ENCODE assay signal across 10 mouse cellular contexts in the genomic region with DNA sequence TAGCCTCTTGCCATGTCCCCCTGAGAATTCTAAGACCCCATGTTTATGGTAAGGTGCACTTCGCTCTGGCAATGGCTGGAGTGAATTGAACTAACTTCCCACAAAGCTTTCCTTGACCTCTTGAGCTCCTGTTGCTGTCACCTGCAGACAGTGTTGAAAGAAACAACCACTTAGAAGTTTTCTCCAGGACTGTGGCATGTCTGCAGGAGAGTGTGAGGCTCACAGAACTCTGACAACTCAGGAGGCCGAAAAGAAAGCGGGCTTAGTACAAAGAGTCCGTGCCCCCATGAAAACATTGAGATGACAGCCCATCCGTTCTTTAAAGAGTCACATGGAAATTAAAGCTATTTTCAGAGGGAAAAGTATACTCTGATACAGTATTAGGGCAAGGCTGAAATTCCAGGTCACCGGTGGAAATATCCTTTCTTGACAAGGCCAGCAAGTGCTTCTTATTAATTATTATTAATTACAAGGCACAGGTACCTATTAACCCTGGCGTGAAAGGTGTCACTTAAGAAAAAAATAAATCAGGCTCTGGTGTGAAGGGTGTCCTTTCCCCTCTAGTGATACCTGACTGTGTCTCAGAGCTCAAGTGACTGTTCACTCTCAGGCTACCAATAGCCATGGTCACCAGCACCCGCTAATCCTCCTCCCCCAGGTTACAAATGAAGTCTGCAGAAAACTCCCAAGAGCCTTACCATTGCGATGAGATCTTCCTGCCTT.
DNase-seq lines count a peak whose midpoint lies in the region; ATAC-seq and TF ChIP-seq lines count a peak whose summit lies in the region.
"Had no signal": no experiment of that assay in that cellular context is flagged by ENCODE, and none has a peak within 500 bp of the region (broad histone marks: within the 10 kb centered on the region; RNA-seq: fewer than 3 reads in every experiment).

No protein-coding gene starts in this region.

- TF ChIP-seq POLR2A in lung, adult 2 months (IDR thresholded peaks at IDR 0.05; ENCODE audit: borderline replicate concordance, extremely low read depth, low read depth, low read length) = no peak

- intact Hi-C loops in heart, postnatal 10 days (cut with DNase I) = no loop called here

- H3K4me3 ChIP-seq in heart, embryonic 10.5 days = peak overlapping the region; percentile 22; the same call in 1 of the 2 replicates
- H3K4me3 ChIP-seq in lung, embryonic 15.5 days = peak overlapping the region; percentile 13; the same call in 1 of the 2 replicates
- no peak overlapping the region for H3K4me3 ChIP-seq in lung, adult 2 months (replicated peaks; ENCODE audit: extremely low read depth, low read depth, low read length)
- no peak overlapping the region for H3K4me3 ChIP-seq in intestine, embryonic 15.5 days (replicated peaks)
- H3K4me3 ChIP-seq in stomach, embryonic 14.5 days (ENCODE audit: low read depth, low read length) = no peak overlapping the region

- H3K9me3 ChIP-seq in heart, embryonic 10.5 days = no peaks in the 10 kb centered on the region
- H3K9me3 ChIP-seq in lung, embryonic 15.5 days = no peaks in the 10 kb centered on the region
- no peaks in the 10 kb centered on the region for H3K9me3 ChIP-seq in intestine, embryonic 15.5 days
- H3K9me3 ChIP-seq in stomach, embryonic 14.5 days (ENCODE audit: control insufficient read depth, low read depth, low read length) = no peaks in the 10 kb centered on the region

- no peak for TF ChIP-seq CTCF in lung, adult 2 months (IDR thresholded peaks at IDR 0.05; ENCODE audit: insufficient read depth, low read length)

- WGBS in heart, embryonic 10.5 days = 60% methylated on average over 9 of the region's 9 CpGs
- WGBS in lung, embryonic 15.5 days = 47% methylated on average over 9 of the region's 9 CpGs
- WGBS in lung, adult 2 months = 64% methylated on average over 9 of the region's 9 CpGs
- 68% methylated on average over 9 of the region's 9 CpGs for WGBS in intestine, embryonic 15.5 days
- whole genome bisulfite sequencing in stomach, embryonic 14.5 days = 47% methylated on average over 9 of the region's 9 CpGs

- no peak overlapping the region for H3K27ac ChIP-seq in heart, embryonic 10.5 days
- H3K27ac ChIP-seq in lung, embryonic 15.5 days = no peak overlapping the region
- no peak overlapping the region for H3K27ac ChIP-seq in intestine, embryonic 15.5 days
- H3K27ac ChIP-seq in stomach, embryonic 14.5 days (ENCODE audit: low read length) = no peak overlapping the region

- no peak for DNase-seq in heart, embryonic 10.5 days (ENCODE audit: low spot score)
- DNase-seq in heart, postnatal 10 days = no peak
- DNase-seq in lung, adult 2 months = no peak
- DNase-seq in urinary bladder, postnatal 4 days (ENCODE audit: low spot score in 2 of 2) = no peak
- DNase-seq: layer of hippocampus, adult 9-11 months; thymus, adult 2 months had no signal

- 0 out of 2 replicates have a peak, but pooled peaks cover 8% of the 10 kb centered on the region for H3K27me3 ChIP-seq in heart, embryonic 10.5 days (ENCODE audit: insufficient read depth, poor library complexity, severe bottlenecking)
- no peaks in the 10 kb centered on the region for H3K27me3 ChIP-seq in lung, embryonic 15.5 days
- no peaks in the 10 kb centered on the region for H3K27me3 ChIP-seq in intestine, embryonic 15.5 days (replicated peaks)
- no peaks in the 10 kb centered on the region for H3K27me3 ChIP-seq in stomach, embryonic 14.5 days (ENCODE audit: control insufficient read depth, insufficient read depth, low read length)

- no peak overlapping the region for H3K9ac ChIP-seq in lung, embryonic 15.5 days
- H3K9ac ChIP-seq in intestine, embryonic 15.5 days = no peak overlapping the region
- no peak overlapping the region for H3K9ac ChIP-seq in stomach, embryonic 14.5 days (replicated peaks; ENCODE audit: low read depth, low read length)

- H3K4me2 ChIP-seq in lung, embryonic 15.5 days = peak overlapping the region; percentile 50
- peak overlapping the region; percentile 48 for H3K4me2 ChIP-seq in intestine, embryonic 15.5 days (replicated peaks)
- H3K4me2 ChIP-seq in stomach, embryonic 14.5 days (replicated peaks; ENCODE audit: low read depth, low read length) = peak overlapping the region; percentile 38

- H3K4me1 ChIP-seq in heart, embryonic 10.5 days = peaks cover 7% of the 10 kb centered on the region
- peaks cover 7% of the 10 kb centered on the region; the same call in 1 of the 2 replicates for H3K4me1 ChIP-seq in lung, embryonic 15.5 days
- H3K4me1 ChIP-seq in lung, adult 2 months (ENCODE audit: control insufficient read depth, insufficient read depth, low read length) = no peaks in the 10 kb centered on the region
- no peaks in the 10 kb centered on the region for H3K4me1 ChIP-seq in intestine, embryonic 15.5 days (replicated peaks)
- no peaks in the 10 kb centered on the region for H3K4me1 ChIP-seq in stomach, embryonic 14.5 days (ENCODE audit: control insufficient read depth, insufficient read depth, low read length)

- ATAC-seq in lung, embryonic 15.5 days (ENCODE audit: borderline replicate concordance, extremely low read depth, low FRiP score, low TSS enrichment) = no peak
- ATAC-seq in intestine, embryonic 15.5 days = no peak
- peak; percentile 28; the same call in 1 of the 2 replicates for ATAC-seq in stomach, embryonic 14.5 days (ENCODE audit: insufficient number of reproducible peaks, insufficient read depth, low FRiP score, low read depth)
- ATAC-seq in frontal cortex, adult (ENCODE audit: low TSS enrichment) = no peak

- H3K36me3 ChIP-seq in heart, embryonic 10.5 days = no peaks in the 10 kb centered on the region
- H3K36me3 ChIP-seq in lung, embryonic 15.5 days = no peaks in the 10 kb centered on the region
- no peaks in the 10 kb centered on the region for H3K36me3 ChIP-seq in intestine, embryonic 15.5 days
- H3K36me3 ChIP-seq in stomach, embryonic 14.5 days (ENCODE audit: control insufficient read depth, insufficient read depth, low read length) = no peaks in the 10 kb centered on the region

Comparison
In these comparisons a context has a peak if more than half of its experiments do, and no peak if none do; other contexts are left out.
1. H3K4me3 ChIP-seq: peak in heart, embryonic 10.5 days (single experiment) and lung, embryonic 15.5 days (single experiment); none in lung, adult 2 months (single experiment), intestine, embryonic 15.5 days (single experiment) and stomach, embryonic 14.5 days (single experiment).
2. Peak in every context shown above with its lines, with median percentiles within 50 percentile points of each other: H3K4me2 ChIP-seq.